Mouse (Mus musculus): ENCODE results near the gene 1700066M21Rik.

DNA sequence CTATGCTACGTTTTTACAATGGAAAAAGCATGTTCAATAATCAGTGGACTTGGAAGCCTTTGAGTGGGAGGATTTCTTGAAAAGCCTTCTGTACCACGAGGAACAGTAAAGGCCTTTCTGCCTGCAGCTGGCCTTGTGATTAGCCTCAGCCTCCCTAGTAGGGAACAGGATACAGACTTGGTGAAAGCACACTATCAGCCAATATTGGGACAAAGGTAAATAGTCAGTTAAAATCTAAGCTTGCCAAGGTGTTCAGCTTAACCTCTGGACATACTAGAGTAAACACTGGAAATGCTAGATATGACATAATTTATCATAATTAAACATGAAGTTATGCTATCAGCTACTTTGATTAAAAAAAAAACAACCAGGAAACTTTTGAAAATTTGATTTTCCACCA, 36.2 kb upstream of the 1700066M21Rik start:
- TF ChIP-seq FLI1 (IDR thresholded peaks at IDR 0.05; ENCODE audit: low read length) (no peak), GATA1 (IDR thresholded peaks at IDR 0.05; ENCODE audit: borderline replicate concordance, low read length) (no peak)
